Mouse (Mus musculus) liver, adult 10 weeks (tissue): Measurements from ENCODE around the gene Chrna9. TPM values are rescaled to one million over a fixed set of nuclear protein-coding genes. Genes with fewer than 3 reads are reported as not detected.

Source experiments
- polyA plus RNA-seq: library from polyadenylated mRNA; stranded (reverse); fragments of 350-450 nt; fragmentation: Illumina TruSeq; extraction: RNeasy Lipid Tissue Mini Kit (QIAGEN cat#74804); gene quantifications from one replicate; pipeline ENCODE4 v1.2.3, GENCODE M21; 2014; ENCODE audit warnings: low read depth, low replicate concordance

The Chrna9 gene
- polyA plus RNA-seq = not detected

DNA sequence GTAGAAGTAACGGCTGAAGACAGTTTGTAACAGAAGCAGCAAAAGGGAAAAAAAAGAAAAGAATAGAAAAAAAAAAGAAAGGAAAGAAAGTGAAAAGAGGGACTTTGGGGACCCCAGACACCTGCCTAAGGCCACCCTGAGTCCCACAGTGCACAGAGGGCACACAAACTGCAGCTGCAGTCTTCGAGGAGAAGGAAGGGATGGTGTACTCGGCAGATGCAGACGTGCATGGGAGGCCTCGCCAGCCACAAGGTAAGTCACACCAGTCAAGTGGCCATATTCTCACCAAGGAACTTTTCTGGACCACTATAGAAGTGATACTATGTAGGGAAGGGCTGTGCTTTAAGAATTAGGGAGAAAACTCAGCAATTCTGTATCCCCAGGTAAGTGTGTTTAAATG is at the start of gene Chrna9:
Chrna9 (plus strand) TSS at position 139 of the 400 bp plus-strand sequence.

DNA sequence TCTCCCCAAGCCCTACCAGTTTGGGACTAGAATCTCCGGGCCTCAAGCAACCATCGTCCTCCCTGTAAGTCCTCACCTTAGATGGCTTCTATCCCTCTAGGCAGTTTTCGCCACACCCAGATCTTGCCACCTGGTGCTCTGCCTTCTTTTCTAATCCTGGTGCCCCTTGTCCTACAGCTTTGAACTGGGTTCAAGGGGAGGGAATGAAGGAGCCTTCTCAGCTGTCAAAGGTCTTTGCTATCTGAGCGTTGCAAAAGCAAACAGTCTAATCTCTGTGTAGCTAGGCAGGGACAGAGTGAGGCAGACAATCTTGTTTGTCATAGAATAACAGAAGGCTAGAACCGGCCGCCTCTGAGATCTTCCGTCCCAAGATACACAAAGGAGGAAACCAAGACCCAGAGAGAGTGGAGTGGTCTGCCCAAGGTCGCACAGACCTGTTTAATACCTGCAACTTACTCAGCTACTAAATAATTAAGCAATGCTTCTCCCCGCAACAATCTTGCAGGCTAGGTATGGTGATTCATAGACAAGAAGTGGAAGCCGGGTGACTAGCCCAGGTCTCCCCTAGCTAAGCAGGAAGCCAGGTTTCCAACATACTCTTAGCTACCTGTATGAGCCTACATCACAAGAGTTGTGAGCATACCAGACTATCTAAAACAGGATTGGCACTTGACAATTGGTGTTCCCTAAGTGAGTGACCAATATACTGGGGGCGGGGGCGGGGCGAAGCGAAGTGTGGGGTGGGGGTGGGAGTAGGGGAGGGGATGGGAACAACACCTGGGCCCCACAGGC is 69.6 kb downstream of the Chrna9 start, which contains the start of gene 9130230L23Rik:
9130230L23Rik (minus strand) TSS at position 152 of the 792 bp plus-strand sequence.

Other genes starting within 250 kb of the Chrna9 start
- gene Pds5a, start 236.6 kb upstream of the Chrna9 start, polyA plus RNA-seq = 75.4 TPM
- gene N4bp2, start 171.4 kb upstream of the Chrna9 start, polyA plus RNA-seq = 17.4 TPM
- 0.21 TPM for gene Rhoh, start 73.7 kb upstream of the Chrna9 start, polyA plus RNA-seq
- gene 9130230L23Rik, start 69.4 kb downstream of the Chrna9 start, polyA plus RNA-seq = 0.16 TPM
- 27.3 TPM for gene Rbm47, start 238.2 kb downstream of the Chrna9 start, polyA plus RNA-seq